Mouse (Mus musculus) lung, postnatal 0 days (tissue): ENCODE measurements around the gene Dgcr8.

Source experiments
- CTCF ChIP-seq: IDR thresholded peaks from 2 replicates; pipeline ENCODE4 v1.5.1; 2016; ENCODE audit warnings: antibody characterized with exemption, mild to moderate bottlenecking
- EP300 ChIP-seq: IDR thresholded peaks from 2 replicates; pipeline ENCODE4 v1.6.1; 2016; ENCODE audit warnings: antibody characterized with exemption, mild to moderate bottlenecking, control low read depth

- TF ChIP-seq CTCF = no peak
- no peak for TF ChIP-seq EP300
Observed at GRCm38 (mm10) chr16:18265024-18265423, 24.0 kb downstream of the Dgcr8 start.
